Mouse (Mus musculus) midbrain, embryonic 16.5 days (tissue): Measurements from ENCODE around the gene Akap7. TPM values are rescaled to one million over a fixed set of nuclear protein-coding genes. Genes with fewer than 3 reads are reported as not detected.
A peak's percentile ranks its signal among the peaks of the same experiment; 100 is the strongest.

ENCODE experiments used
- ATAC-seq: fragments of 200-750 bp; cut with Nextera tagmentation; 2 replicates; pipeline ENCODE4 v1.8.0; 2017; ENCODE audit warnings: moderate TSS enrichment
- H3K27ac ChIP-seq: fragments of 300-500 bp; sonication (generic); 2 replicates; pipeline ENCODE4 v1.5.1; 2014; ENCODE audit warnings: mild to moderate bottlenecking, low read length, mixed read lengths
- H3K27me3 ChIP-seq: fragments of 300-500 bp; sonication (generic); 2 replicates; pipeline ENCODE4 v1.6.1; 2014; ENCODE audit warnings: low read depth, low read length, mixed read lengths; ENCODE audit not compliant: control insufficient read depth, insufficient read depth
- H3K36me3 ChIP-seq: fragments of 300-500 bp; sonication (generic); 2 replicates; pipeline ENCODE4 v1.6.1; 2014; ENCODE audit warnings: mild to moderate bottlenecking, low read length, moderate library complexity, mixed read lengths; ENCODE audit not compliant: control insufficient read depth, insufficient read depth
- H3K4me1 ChIP-seq: fragments of 300-500 bp; sonication (generic); 2 replicates; pipeline ENCODE4 v1.6.1; 2014; ENCODE audit warnings: mild to moderate bottlenecking, low read length, mixed read lengths; ENCODE audit not compliant: control insufficient read depth, insufficient read depth
- H3K4me2 ChIP-seq: fragments of 300-500 bp; sonication (generic); 2 replicates; pipeline ENCODE4 v1.6.1; 2014; ENCODE audit warnings: mild to moderate bottlenecking, low read length, mixed read lengths
- H3K4me3 ChIP-seq: fragments of 300-500 bp; sonication (generic); 2 replicates; pipeline ENCODE4 v1.5.1; 2014; ENCODE audit warnings: low read depth, mild to moderate bottlenecking, low read length, moderate library complexity, mixed read lengths
- H3K9ac ChIP-seq: fragments of 300-500 bp; sonication (generic); 2 replicates; pipeline ENCODE4 v1.6.1; 2014; ENCODE audit warnings: low read depth, low read length, mixed read lengths
- H3K9me3 ChIP-seq: fragments of 300-500 bp; sonication (generic); replicated peaks from 2 replicates; pipeline ENCODE4 v1.6.1; 2014; ENCODE audit warnings: mild to moderate bottlenecking, low read length, mixed read lengths; ENCODE audit not compliant: control insufficient read depth, poor library complexity, severe bottlenecking
- WGBS: fragments of 180-500 bp; shearing (Covaris S2); extraction: QIAGEN DNeasy Blood & Tissue Kit; methylation state at CpG from one replicate; pipeline ENCODE4 v1.1.7; 2014; 5-methylcytosine and 5-hydroxymethylcytosine counted together
- polyA plus RNA-seq: library from polyadenylated mRNA; unstranded; fragments of >200 nt; fragmentation: Nextera tagmentation; extraction: Ambion mirVana; gene quantifications from 2 replicates; pipeline ENCODE4 v1.2.1, GENCODE M21; 2015

The Akap7 gene
- polyA plus RNA-seq, 1 experiment from 2014 or later, result 63.3 TPM

DNA sequence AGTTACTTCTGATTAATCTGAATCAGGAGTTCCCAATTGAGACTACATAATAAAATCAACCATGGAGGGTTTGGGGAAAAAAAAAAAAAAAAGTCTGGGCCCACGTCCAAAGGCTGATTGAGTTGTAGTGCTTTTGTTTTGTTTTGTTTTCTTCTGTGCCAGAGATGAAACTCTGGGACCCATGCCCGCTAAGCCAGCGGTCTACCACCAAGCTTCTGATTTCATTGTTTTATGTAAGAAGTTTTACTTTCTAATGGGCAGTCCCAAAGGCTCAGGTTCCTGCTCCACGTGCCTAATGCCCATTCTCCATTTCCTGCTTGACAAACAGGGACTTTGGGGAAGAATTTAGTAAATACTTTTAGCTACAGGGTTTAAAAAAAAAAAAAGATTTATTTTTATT, 18.0 kb upstream of the Akap7 start:
- H3K9me3 ChIP-seq, result no peaks in the 10 kb centered on the region
- no peak for ATAC-seq
- no peak overlapping the region for H3K4me2 ChIP-seq
- no peaks in the 10 kb centered on the region for H3K36me3 ChIP-seq
- no peak overlapping the region for H3K27ac ChIP-seq
- no peaks in the 10 kb centered on the region for H3K27me3 ChIP-seq
- H3K9ac ChIP-seq, result no peak overlapping the region
- WGBS, result 40% methylated on average over 4 of the region's 4 CpGs
- H3K4me3 ChIP-seq, result no peak overlapping the region
- no peaks in the 10 kb centered on the region for H3K4me1 ChIP-seq

DNA sequence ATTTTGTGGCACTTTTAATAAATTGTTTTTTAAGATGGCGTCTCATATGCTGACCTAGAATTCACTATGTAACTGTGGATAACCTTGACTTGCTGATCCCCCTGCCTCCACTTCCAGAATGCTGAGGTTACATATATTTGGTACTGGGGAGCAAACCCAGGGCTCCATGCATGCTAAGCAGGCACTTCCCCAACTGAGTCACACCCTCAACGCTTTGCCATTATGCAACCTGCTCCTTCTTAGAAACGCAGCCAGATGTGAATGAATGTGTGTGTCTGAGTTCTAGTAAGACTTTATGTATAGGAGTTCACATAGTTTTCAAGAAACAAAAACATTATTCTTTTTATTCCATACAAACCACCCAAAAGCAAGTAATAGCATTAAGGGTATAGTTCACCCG, 13.5 kb upstream of the Akap7 start:
- no peaks in the 10 kb centered on the region for H3K36me3 ChIP-seq
- WGBS, result 85% methylated on average over 4 of the region's 4 CpGs
- no peaks in the 10 kb centered on the region for H3K9me3 ChIP-seq
- ATAC-seq, result no peak
- H3K27ac ChIP-seq, result no peak overlapping the region
- no peak overlapping the region for H3K4me2 ChIP-seq
- H3K4me3 ChIP-seq, result no peak overlapping the region
- no peaks in the 10 kb centered on the region for H3K27me3 ChIP-seq
- no peak overlapping the region for H3K9ac ChIP-seq
- H3K4me1 ChIP-seq, result peaks cover 2% of the 10 kb centered on the region; the same call in 1 of the 2 replicates

DNA sequence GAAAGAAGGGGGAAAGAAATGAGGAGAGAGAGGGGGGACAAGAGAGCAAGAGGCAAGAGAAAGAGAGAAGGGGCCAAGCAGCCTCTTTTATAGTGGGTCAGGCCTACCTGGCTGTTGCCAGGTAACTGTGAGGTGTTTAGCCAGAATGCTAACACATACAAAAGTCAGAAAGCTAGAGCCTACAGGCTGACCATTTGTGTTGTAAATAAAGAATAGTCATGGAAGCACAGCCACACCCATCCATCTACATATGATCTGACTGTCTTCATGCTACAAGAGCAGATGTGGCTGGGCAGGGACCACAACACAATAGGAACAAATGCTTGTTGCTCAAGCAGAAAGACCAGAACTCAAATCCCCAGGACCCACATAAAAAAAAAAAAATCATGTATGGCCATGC, 11.9 kb upstream of the Akap7 start:
- Histone ChIP-seq H3K27me3 (no peaks in the 10 kb centered on the region), H3K4me3 (no peak overlapping the region), H3K4me2 (no peak overlapping the region), H3K27ac (no peak overlapping the region), H3K9ac (no peak overlapping the region), H3K9me3 (no peaks in the 10 kb centered on the region), H3K4me1 (peaks cover 2% of the 10 kb centered on the region; the same call in 1 of the 2 replicates), H3K36me3 (no peaks in the 10 kb centered on the region)
- no peak for ATAC-seq

- Histone ChIP-seq H3K9ac (no peak overlapping the region), H3K4me1 (peaks cover 2% of the 10 kb centered on the region; the same call in 1 of the 2 replicates), H3K4me3 (no peak overlapping the region), H3K36me3 (no peaks in the 10 kb centered on the region), H3K4me2 (no peak overlapping the region), H3K9me3 (no peaks in the 10 kb centered on the region), H3K27ac (no peak overlapping the region), H3K27me3 (no peaks in the 10 kb centered on the region)
- WGBS, result 89% methylated on average over 5 of the region's 5 CpGs
- no peak for ATAC-seq
Observed at GRCm38 (mm10) chr10:25318405-25318804, 10.7 kb upstream of the Akap7 start.

- peaks cover 2% of the 10 kb centered on the region; the same call in 1 of the 2 replicates for H3K4me1 ChIP-seq
- no peaks in the 10 kb centered on the region for H3K36me3 ChIP-seq
- H3K4me3 ChIP-seq, result no peak overlapping the region
- H3K27me3 ChIP-seq, result no peaks in the 10 kb centered on the region
- H3K9ac ChIP-seq, result no peak overlapping the region
- ATAC-seq, result peak; percentile 57; the same call in 1 of the 2 replicates
- H3K27ac ChIP-seq, result no peak overlapping the region
- no peaks in the 10 kb centered on the region for H3K9me3 ChIP-seq
- H3K4me2 ChIP-seq, result no peak overlapping the region
Observed at GRCm38 (mm10) chr10:25317665-25318064, 10.0 kb upstream of the Akap7 start.

- H3K27ac ChIP-seq, result no peak overlapping the region
- peak overlapping the region; percentile 3 for H3K4me2 ChIP-seq
- no peak for ATAC-seq
- no peaks in the 10 kb centered on the region for H3K36me3 ChIP-seq
- peaks cover 2% of the 10 kb centered on the region; the same call in 1 of the 2 replicates for H3K4me1 ChIP-seq
- WGBS, result 8% methylated on average over 17 of the region's 17 CpGs
- H3K9me3 ChIP-seq, result no peaks in the 10 kb centered on the region
- no peak overlapping the region for H3K4me3 ChIP-seq
- H3K27me3 ChIP-seq, result no peaks in the 10 kb centered on the region
- H3K9ac ChIP-seq, result no peak overlapping the region
Observed at GRCm38 (mm10) chr10:25313856-25314584, 6.3 kb upstream of the Akap7 start.

DNA sequence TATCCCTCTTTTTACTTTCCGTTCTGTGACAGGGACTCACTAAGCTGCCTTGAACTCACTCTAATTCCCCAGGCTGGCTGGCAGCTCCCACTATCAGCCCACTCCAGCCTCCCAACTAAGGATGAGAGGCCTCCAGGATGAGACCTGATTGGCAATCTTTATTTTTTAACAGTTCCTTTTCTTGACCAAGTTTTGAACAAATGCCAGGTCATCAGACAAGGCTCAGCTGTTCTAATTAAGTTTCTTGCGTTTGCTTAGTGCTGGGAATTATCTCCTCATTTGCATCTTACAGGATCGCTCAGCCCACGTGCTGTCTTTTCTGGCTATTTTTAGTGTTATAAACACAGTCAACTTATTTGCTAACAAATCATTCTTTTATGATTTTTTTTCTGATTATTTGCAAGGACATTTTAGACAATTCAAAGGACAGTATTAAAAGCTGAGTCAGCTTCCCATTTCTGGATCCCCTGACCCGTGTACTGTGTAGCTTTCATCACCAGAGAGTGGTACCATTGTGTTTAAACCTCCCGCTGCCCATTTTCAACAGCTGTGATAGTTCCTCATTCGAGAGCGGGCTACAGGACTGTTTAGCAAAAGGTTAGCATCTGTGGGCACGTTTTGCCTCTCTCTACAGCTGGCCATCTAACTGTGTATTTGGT, 4.0 kb upstream of the Akap7 start:
- WGBS, result 22% methylated on average over 9 of the region's 9 CpGs
- Histone ChIP-seq H3K4me3 (no peak overlapping the region), H3K36me3 (no peaks in the 10 kb centered on the region), H3K27ac (no peak overlapping the region), H3K4me2 (no peak overlapping the region), H3K4me1 (no peaks in the 10 kb centered on the region; the same call in 1 of the 2 replicates), H3K9me3 (no peaks in the 10 kb centered on the region), H3K27me3 (no peaks in the 10 kb centered on the region), H3K9ac (no peak overlapping the region)
- ATAC-seq, result peak; percentile 72; the same call in 1 of the 2 replicates

DNA sequence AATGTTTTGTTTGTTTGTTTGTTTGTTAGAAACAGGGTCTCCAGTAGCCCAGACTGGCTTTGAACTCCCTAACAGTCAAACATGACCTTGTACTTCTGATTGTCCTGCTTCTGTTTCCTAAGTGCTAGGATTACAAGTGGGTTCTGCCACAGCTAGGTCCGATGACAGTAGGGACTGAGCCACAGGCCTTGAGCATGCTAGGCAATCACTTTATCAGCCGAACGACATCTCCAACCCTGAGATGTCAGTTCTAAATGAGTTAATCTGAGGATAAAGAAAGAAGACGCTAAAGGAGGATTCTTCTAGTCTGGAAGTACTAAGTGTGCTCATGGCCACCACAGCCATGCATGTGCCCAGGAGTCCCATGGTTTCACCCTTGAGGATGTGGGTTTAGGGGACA, 3.1 kb upstream of the Akap7 start:
- no peak overlapping the region for H3K4me3 ChIP-seq
- ATAC-seq, result no peak
- no peaks in the 10 kb centered on the region for H3K27me3 ChIP-seq
- H3K9ac ChIP-seq, result no peak overlapping the region
- H3K4me1 ChIP-seq, result no peaks in the 10 kb centered on the region; the same call in 1 of the 2 replicates
- H3K36me3 ChIP-seq, result no peaks in the 10 kb centered on the region
- 74% methylated on average over 4 of the region's 4 CpGs for WGBS
- H3K9me3 ChIP-seq, result no peaks in the 10 kb centered on the region
- H3K4me2 ChIP-seq, result no peak overlapping the region
- H3K27ac ChIP-seq, result no peak overlapping the region

DNA sequence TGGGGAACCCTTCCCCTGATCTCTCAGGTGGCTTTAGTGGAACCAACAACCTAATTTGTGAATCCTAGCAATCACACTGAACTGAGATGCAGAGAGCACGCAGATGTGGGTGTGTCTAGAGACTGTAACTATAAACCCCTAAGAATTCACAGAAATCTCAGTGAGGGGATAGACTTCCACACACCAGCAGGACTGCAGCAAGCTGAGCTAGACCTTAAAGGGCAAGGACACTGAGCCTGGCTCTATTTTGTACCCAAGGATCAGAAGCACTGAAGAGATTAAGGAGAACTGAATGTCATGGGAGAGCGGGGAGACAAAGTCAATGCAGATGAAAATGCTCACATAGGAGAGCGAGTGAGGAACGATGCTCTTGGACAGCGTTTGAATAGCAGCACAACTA, 2.3 kb upstream of the Akap7 start:
- Histone ChIP-seq H3K9ac (no peak overlapping the region), H3K4me3 (no peak overlapping the region), H3K9me3 (no peaks in the 10 kb centered on the region), H3K4me1 (no peaks in the 10 kb centered on the region; the same call in 1 of the 2 replicates), H3K36me3 (no peaks in the 10 kb centered on the region), H3K27ac (no peak overlapping the region), H3K27me3 (no peaks in the 10 kb centered on the region), H3K4me2 (no peak overlapping the region)
- 80% methylated on average over 5 of the region's 5 CpGs for WGBS
- ATAC-seq, result no peak
